Mouse (Mus musculus) heart, embryonic 14.5 days (tissue): ENCODE data around the gene Olfr1449. TPM values are rescaled to one million over a fixed set of nuclear protein-coding genes. Genes with fewer than 3 reads are reported as not detected.

Experiments used
- polyA plus RNA-seq: library from polyadenylated mRNA; unstranded; fragments of >200 nt; fragmentation: Nextera tagmentation; extraction: Ambion mirVana; gene quantifications from 2 replicates; pipeline ENCODE4 v1.2.1, GENCODE M21; 2014

The Olfr1449 gene
- polyA plus RNA-seq, 1 experiment from 2014 or later, result not detected

Other genes starting within 250 kb of the Olfr1449 start
- not detected in 2 replicates for gene Keg1, start 235.1 kb upstream of the Olfr1449 start, polyA plus RNA-seq
- 0.41 TPM in 1 of 2 replicates, not detected in the other for gene Cntf, start 165.2 kb upstream of the Olfr1449 start, polyA plus RNA-seq
- gene Zfp91, start 134.7 kb upstream of the Olfr1449 start, polyA plus RNA-seq, result 9.8 and 10.3 TPM in 2 replicates
- gene Lpxn, start 134.6 kb upstream of the Olfr1449 start, polyA plus RNA-seq, result 0.92 and 2.9 TPM in 2 replicates
- not detected in 2 replicates for gene Gm5244, start 84.2 kb upstream of the Olfr1449 start, polyA plus RNA-seq
- not detected in 2 replicates for gene Olfr1444, start 73.6 kb upstream of the Olfr1449 start, polyA plus RNA-seq
- not detected in 2 replicates for gene Olfr1445, start 47.0 kb upstream of the Olfr1449 start, polyA plus RNA-seq
- gene Olfr1446, start 37.3 kb upstream of the Olfr1449 start, polyA plus RNA-seq, result not detected in 2 replicates
- not detected in 2 replicates for gene Olfr1447, start 27.1 kb upstream of the Olfr1449 start, polyA plus RNA-seq
- gene Olfr1448, start 6.4 kb upstream of the Olfr1449 start, polyA plus RNA-seq, result not detected in 2 replicates
- not detected in 2 replicates for gene Olfr1450, start 19.4 kb downstream of the Olfr1449 start, polyA plus RNA-seq
- not detected in 2 replicates for gene Olfr1451, start 64.2 kb downstream of the Olfr1449 start, polyA plus RNA-seq
- gene Olfr1453, start 97.5 kb downstream of the Olfr1449 start, polyA plus RNA-seq, result not detected in 2 replicates
- not detected in 2 replicates for gene Olfr1454, start 129.8 kb downstream of the Olfr1449 start, polyA plus RNA-seq
- not detected in 2 replicates for gene Olfr1457, start 167.1 kb downstream of the Olfr1449 start, polyA plus RNA-seq
- gene Olfr1458, start 175.9 kb downstream of the Olfr1449 start, polyA plus RNA-seq, result not detected in 2 replicates
- not detected in 2 replicates for gene Olfr1459, start 218.7 kb downstream of the Olfr1449 start, polyA plus RNA-seq
- gene Olfr1461, start 232.2 kb downstream of the Olfr1449 start, polyA plus RNA-seq, result not detected in 2 replicates